Mouse (Mus musculus): ENCODE results near the gene Tfb1m. TPM values are rescaled to one million over a fixed set of nuclear protein-coding genes. Genes with fewer than 3 reads are reported as not detected.
A peak's percentile ranks its signal among the peaks of the same experiment; 100 is the strongest.

Tfb1m gene
- 13.3 and 15.0 TPM in 2 replicates for polyA plus RNA-seq (2015; fragmentation: Nextera tagmentation; extraction: Ambion mirVana)

- Histone ChIP-seq H3K9me3 (replicated peaks; ENCODE audit: low read length) (no peaks in the 10 kb centered on the region), H3K4me1 (replicated peaks; ENCODE audit: insufficient read depth, low read length) (0 out of 2 replicates have a peak, but pooled peaks cover 6% of the 10 kb centered on the region), H3K4me3 (replicated peaks; ENCODE audit: low read depth, low read length) (peak within 1 kb of the TSS; percentile 51), H3K27me3 (ENCODE audit: insufficient read depth, low read length) (no peaks in the 10 kb centered on the region), H3K36me3 (ENCODE audit: insufficient read depth, low read length) (no peaks in the 10 kb centered on the region), H3K27ac (peak within 1 kb of the TSS; percentile 73), H3K9ac (ENCODE audit: low read depth, low read length) (peak within 1 kb of the TSS; percentile 40), H3K4me2 (ENCODE audit: low read length) (peak within 1 kb of the TSS; percentile 61)
- ATAC-seq (replicated peaks; ENCODE audit: low FRiP score, low read depth) (peak; percentile 99), DNase-seq (ENCODE audit: low spot score) (peak; percentile 100)
- TF ChIP-seq CTCF (IDR thresholded peaks at IDR 0.05; ENCODE audit: low read depth): no peak
- WGBS: under 1% methylated on average over 60 of the region's 60 CpGs
These were observed at the start of gene Tfb1m for GRCm38 (mm10) chr17:3557331-3558311. Tfb1m (minus strand) TSS chr17:3557781.

- H3K4me2 ChIP-seq (ENCODE audit: low read length): no peak overlapping the region
- no peak overlapping the region for H3K9ac ChIP-seq (ENCODE audit: low read depth, low read length)
- no peak for TF ChIP-seq CTCF (IDR thresholded peaks at IDR 0.05; ENCODE audit: low read depth)
- H3K9me3 ChIP-seq (replicated peaks; ENCODE audit: low read length): no peaks in the 10 kb centered on the region
- no peak for DNase-seq (ENCODE audit: low spot score)
- ATAC-seq (replicated peaks; ENCODE audit: low FRiP score, low read depth): no peak
- no peak overlapping the region for H3K4me3 ChIP-seq (replicated peaks; ENCODE audit: low read depth, low read length)
- H3K27ac ChIP-seq: no peak overlapping the region
- no peaks in the 10 kb centered on the region for H3K4me1 ChIP-seq (replicated peaks; ENCODE audit: insufficient read depth, low read length)
- H3K27me3 ChIP-seq (ENCODE audit: insufficient read depth, low read length): no peaks in the 10 kb centered on the region
- no peaks in the 10 kb centered on the region for H3K36me3 ChIP-seq (ENCODE audit: insufficient read depth, low read length)
- 89% methylated on average over 6 of the region's 6 CpGs for WGBS
These were observed 45.5 kb upstream of the Tfb1m start for GRCm38 (mm10) chr17:3602954-3603672.

- WGBS: 79% methylated on average over 1 of the region's 1 CpGs
- Histone ChIP-seq H3K27me3 (ENCODE audit: insufficient read depth, low read length) (no peaks in the 10 kb centered on the region), H3K4me2 (ENCODE audit: low read length) (no peak overlapping the region), H3K27ac (no peak overlapping the region), H3K4me3 (replicated peaks; ENCODE audit: low read depth, low read length) (no peak overlapping the region), H3K4me1 (replicated peaks; ENCODE audit: insufficient read depth, low read length) (no peaks in the 10 kb centered on the region), H3K9me3 (replicated peaks; ENCODE audit: low read length) (no peaks in the 10 kb centered on the region), H3K36me3 (ENCODE audit: insufficient read depth, low read length) (no peaks in the 10 kb centered on the region), H3K9ac (ENCODE audit: low read depth, low read length) (no peak overlapping the region)
- no peak for DNase-seq (ENCODE audit: low spot score)
- no peak for TF ChIP-seq CTCF (IDR thresholded peaks at IDR 0.05; ENCODE audit: low read depth)
- ATAC-seq (replicated peaks; ENCODE audit: low FRiP score, low read depth): no peak
These were observed 40.8 kb upstream of the Tfb1m start for GRCm38 (mm10) chr17:3598393-3598792.

- H3K9me3 ChIP-seq (replicated peaks; ENCODE audit: low read length): no peaks in the 10 kb centered on the region
- H3K4me3 ChIP-seq (replicated peaks; ENCODE audit: low read depth, low read length): no peak overlapping the region
- no peak overlapping the region for H3K27ac ChIP-seq
- WGBS: 88% methylated on average over 1 of the region's 1 CpGs
- H3K36me3 ChIP-seq (ENCODE audit: insufficient read depth, low read length): no peaks in the 10 kb centered on the region
- DNase-seq (ENCODE audit: low spot score) (no peak), ATAC-seq (replicated peaks; ENCODE audit: low FRiP score, low read depth) (no peak)
- H3K4me1 ChIP-seq (replicated peaks; ENCODE audit: insufficient read depth, low read length): no peaks in the 10 kb centered on the region
- no peak overlapping the region for H3K9ac ChIP-seq (ENCODE audit: low read depth, low read length)
- H3K27me3 ChIP-seq (ENCODE audit: insufficient read depth, low read length): no peaks in the 10 kb centered on the region
- no peak for TF ChIP-seq CTCF (IDR thresholded peaks at IDR 0.05; ENCODE audit: low read depth)
- no peak overlapping the region for H3K4me2 ChIP-seq (ENCODE audit: low read length)
These were observed 40.3 kb upstream of the Tfb1m start for GRCm38 (mm10) chr17:3597866-3598265.

GRCm38 (mm10) chr17:3597130-3597529 is 39.5 kb upstream of the Tfb1m start:
- Histone ChIP-seq H3K4me1 (replicated peaks; ENCODE audit: insufficient read depth, low read length) (no peaks in the 10 kb centered on the region), H3K9ac (ENCODE audit: low read depth, low read length) (no peak overlapping the region), H3K27me3 (ENCODE audit: insufficient read depth, low read length) (no peaks in the 10 kb centered on the region), H3K9me3 (replicated peaks; ENCODE audit: low read length) (no peaks in the 10 kb centered on the region), H3K4me2 (ENCODE audit: low read length) (no peak overlapping the region), H3K27ac (peak overlapping the region; percentile 19; the same call in 1 of the 2 replicates), H3K4me3 (replicated peaks; ENCODE audit: low read depth, low read length) (no peak overlapping the region), H3K36me3 (ENCODE audit: insufficient read depth, low read length) (no peaks in the 10 kb centered on the region)
- WGBS: 44% methylated on average over 1 of the region's 1 CpGs
- no peak for TF ChIP-seq CTCF (IDR thresholded peaks at IDR 0.05; ENCODE audit: low read depth)
- 0 out of 2 replicates have a peak, but pooled peaks have one; percentile 29 for ATAC-seq (replicated peaks; ENCODE audit: low FRiP score, low read depth)
- DNase-seq (ENCODE audit: low spot score): peak; percentile 71

- Histone ChIP-seq H3K9me3 (replicated peaks; ENCODE audit: low read length) (no peaks in the 10 kb centered on the region), H3K36me3 (ENCODE audit: insufficient read depth, low read length) (no peaks in the 10 kb centered on the region), H3K27me3 (ENCODE audit: insufficient read depth, low read length) (no peaks in the 10 kb centered on the region), H3K4me3 (replicated peaks; ENCODE audit: low read depth, low read length) (no peak overlapping the region), H3K4me1 (replicated peaks; ENCODE audit: insufficient read depth, low read length) (no peaks in the 10 kb centered on the region), H3K9ac (ENCODE audit: low read depth, low read length) (no peak overlapping the region), H3K4me2 (ENCODE audit: low read length) (peak overlapping the region; percentile 25; the same call in 1 of the 2 replicates), H3K27ac (no peak overlapping the region)
- peak; percentile 90 for DNase-seq (ENCODE audit: low spot score)
- 4% methylated on average over 12 of the region's 12 CpGs for WGBS
- TF ChIP-seq CTCF (IDR thresholded peaks at IDR 0.05; ENCODE audit: low read depth): peak; percentile 97
- ATAC-seq (replicated peaks; ENCODE audit: low FRiP score, low read depth): no peak
These were observed 13.3 kb upstream of the Tfb1m start for GRCm38 (mm10) chr17:3570876-3571275.
